Mouse (Mus musculus) heart, postnatal 0 days (tissue): ENCODE data around the gene Prps1l1.

Experiments used
- CTCF ChIP-seq: IDR thresholded peaks from 2 replicates; pipeline ENCODE4 v1.5.1; 2016; ENCODE audit warnings: antibody characterized with exemption, control low read depth, low read depth
- EP300 ChIP-seq: IDR thresholded peaks from 2 replicates; pipeline ENCODE4 v1.6.1; 2016; ENCODE audit warnings: antibody characterized with exemption, low read depth

GRCm38 (mm10) chr12:34984461-34984860, at the start of gene Prps1l1:
- no peak for TF ChIP-seq CTCF
- TF ChIP-seq EP300, result no peak
